8 mouse cellular contexts compared by ENCODE assay signal in genomic region chr10:30843438-30844190, GRCm38 (mm10). TPM values are rescaled to one million over a fixed set of nuclear protein-coding genes. Genes with fewer than 3 reads are reported as not detected.
A peak's percentile ranks its signal among the peaks of the same experiment; 100 is the strongest.
DNase-seq lines count a peak whose midpoint lies in the region; ATAC-seq and TF ChIP-seq lines count a peak whose summit lies in the region.

No protein-coding gene starts in this region.

- H3K4me3 ChIP-seq in forebrain, embryonic 15.5 days = peak overlapping the region; percentile 76
- H3K4me3 ChIP-seq in intestine, embryonic 14.5 days (ENCODE audit: low read depth, low read length) = peak overlapping the region; percentile 52
- H3K4me3 ChIP-seq in liver, embryonic 14.5 days (ENCODE audit: insufficient read depth in 1 of 2, low read depth in 2 of 2, low read length in 2 of 2) = peak overlapping the region; percentile 10 to 38; a peak in 3 of 4 replicates
- H3K4me3 ChIP-seq in olfactory bulb, adult 2 months (ENCODE audit: insufficient read depth, low read depth, low read length) = peak overlapping the region; percentile 86

- H3K9ac ChIP-seq in forebrain, embryonic 15.5 days (replicated peaks) = peak overlapping the region; percentile 25; the same call in 1 of the 2 replicates
- H3K9ac ChIP-seq in intestine, embryonic 14.5 days (ENCODE audit: low read length) = peak overlapping the region; percentile 28
- H3K9ac ChIP-seq in liver, embryonic 14.5 days (replicated peaks) = no peak overlapping the region

- peak overlapping the region; percentile 76 for H3K4me2 ChIP-seq in forebrain, embryonic 15.5 days (replicated peaks)
- H3K4me2 ChIP-seq in intestine, embryonic 14.5 days (ENCODE audit: low read length) = peak overlapping the region; percentile 68
- H3K4me2 ChIP-seq in liver, embryonic 14.5 days (ENCODE audit: low read depth) = peak overlapping the region; percentile 41

- no peaks in the 10 kb centered on the region for H3K9me3 ChIP-seq in forebrain, embryonic 15.5 days
- no peaks in the 10 kb centered on the region for H3K9me3 ChIP-seq in intestine, embryonic 14.5 days (ENCODE audit: control insufficient read depth, low read length)
- H3K9me3 ChIP-seq in liver, embryonic 14.5 days (ENCODE audit: control insufficient read depth, low read length) = no peaks in the 10 kb centered on the region

- peaks cover 51% of the 10 kb centered on the region for H3K27me3 ChIP-seq in forebrain, embryonic 15.5 days
- H3K27me3 ChIP-seq in intestine, embryonic 14.5 days (replicated peaks; ENCODE audit: control insufficient read depth, insufficient read depth, low read length) = peaks cover 32% of the 10 kb centered on the region
- peaks cover 68% of the 10 kb centered on the region for H3K27me3 ChIP-seq in liver, embryonic 14.5 days (ENCODE audit: control insufficient read depth, insufficient read depth, low read length)

- WGBS in forebrain, embryonic 15.5 days = under 1% methylated on average over 21 of the region's 21 CpGs
- 2% methylated on average over 21 of the region's 21 CpGs for WGBS in intestine, embryonic 14.5 days
- under 1% methylated on average over 21 of the region's 21 CpGs for WGBS in liver, embryonic 14.5 days (ENCODE audit: insufficient replicate concordance)
- WGBS in olfactory bulb, adult 2 months = 6% methylated on average over 21 of the region's 21 CpGs

- no peaks in the 10 kb centered on the region for H3K36me3 ChIP-seq in forebrain, embryonic 15.5 days
- no peaks in the 10 kb centered on the region for H3K36me3 ChIP-seq in intestine, embryonic 14.5 days (ENCODE audit: control insufficient read depth, insufficient read depth, low read length)
- H3K36me3 ChIP-seq in liver, embryonic 14.5 days (replicated peaks; ENCODE audit: control insufficient read depth, insufficient read depth, low read depth) = no peaks in the 10 kb centered on the region

- H3K27ac ChIP-seq in forebrain, embryonic 15.5 days (replicated peaks) = peak overlapping the region; percentile 47; the same call in 1 of the 2 replicates
- H3K27ac ChIP-seq in intestine, embryonic 14.5 days (ENCODE audit: low read depth) = peak overlapping the region; percentile 69
- H3K27ac ChIP-seq in liver, embryonic 14.5 days = no peak overlapping the region
- H3K27ac ChIP-seq in olfactory bulb, adult 2 months (ENCODE audit: insufficient read depth, low read depth, low read length) = 0 out of 2 replicates have a peak overlapping the region, but pooled peaks have one; percentile 2

- TF ChIP-seq POLR2A in olfactory bulb, adult 2 months (IDR thresholded peaks at IDR 0.05; ENCODE audit: insufficient read depth, low read depth, low read length) = no peak

- no peak for TF ChIP-seq EP300 in liver, embryonic 14.5 days (IDR thresholded peaks at IDR 0.05; ENCODE audit: low read depth)

- no peak for TF ChIP-seq CTCF in liver, embryonic 14.5 days (IDR thresholded peaks at IDR 0.05; ENCODE audit: low read depth)
- no peak for TF ChIP-seq CTCF in olfactory bulb, adult 2 months (IDR thresholded peaks at IDR 0.05; ENCODE audit: insufficient read depth, low read depth, low read length)

- DNase-seq in cerebellum, adult 11 months = peak; percentile 12
- peak; percentile 49 for DNase-seq in ZHBTc4 (ENCODE audit: low read depth, low spot score)
- peak; percentile 77 for DNase-seq in intestine, embryonic 14.5 days (ENCODE audit: low spot score)
- no peak for DNase-seq in liver, embryonic 14.5 days (ENCODE audit: low read depth in 3 of 3, low spot score in 3 of 3)
- no peak for DNase-seq in gastrocnemius, postnatal 25 days

- no peak; the same call in 1 of the 2 replicates for ATAC-seq in cerebellum, adult (ENCODE audit: insufficient number of reproducible peaks, low FRiP score, low TSS enrichment)
- ATAC-seq in forebrain, embryonic 15.5 days (replicated peaks) = 0 out of 2 replicates have a peak, but pooled peaks have one; percentile 14
- ATAC-seq in intestine, embryonic 14.5 days (replicated peaks; ENCODE audit: low FRiP score, low TSS enrichment, low read depth) = 0 out of 2 replicates have a peak, but pooled peaks have one; percentile 26
- no peak for ATAC-seq in liver, embryonic 14.5 days (ENCODE audit: insufficient read depth)

- H3K4me1 ChIP-seq in forebrain, embryonic 15.5 days = peaks cover 24% of the 10 kb centered on the region
- H3K4me1 ChIP-seq in intestine, embryonic 14.5 days (replicated peaks; ENCODE audit: control insufficient read depth, insufficient read depth, low read length) = peaks cover 14% of the 10 kb centered on the region; the same call in 1 of the 2 replicates
- peaks cover 0 to 2% of the 10 kb centered on the region in 2 experiments; a peak in 1 of 4 replicates for H3K4me1 ChIP-seq in liver, embryonic 14.5 days (replicated peaks; ENCODE audit: control insufficient read depth in 2 of 2, insufficient read depth in 2 of 2, low read length in 1 of 2)
- H3K4me1 ChIP-seq in olfactory bulb, adult 2 months (ENCODE audit: control insufficient read depth, insufficient read depth, low read length) = peaks cover 7% of the 10 kb centered on the region

RNA-seq across cellular contexts. Expression of gene Hey2, which starts 1.0 kb away (rescaled TPM):
- polyA plus RNA-seq in forebrain, embryonic 15.5 days (2015; fragmentation: Nextera tagmentation; extraction: Ambion mirVana) = 3.0 and 3.6 TPM in 2 replicates
- polyA plus RNA-seq in intestine, embryonic 14.5 days (2014; fragmentation: Nextera tagmentation; extraction: Ambion mirVana) = 4.0 and 4.4 TPM in 2 replicates
- polyA plus RNA-seq in liver, embryonic 14.5 days (2012; rRNA removed) = 0.60 and 0.65 TPM in 2 replicates
- 0.22 and 0.34 TPM in 2 replicates for polyA plus RNA-seq in liver, embryonic 14.5 days (2014; fragmentation: Nextera tagmentation; extraction: Ambion mirVana)
- polyA plus RNA-seq in olfactory bulb, adult 2 months (2012; ENCODE audit: insufficient read depth, insufficient read length, low replicate concordance, missing spikeins) = not detected in 2 replicates
- total RNA-seq in gastrocnemius, postnatal 25 days (2021) = 1 to 10 TPM in 1 of 2 experiments, under 1 TPM in 1; 0.59 to 1.0 TPM

RNA-seq across cellular contexts. Expression of gene Ncoa7, which starts 40.5 kb away (rescaled TPM):
- 13.4 and 13.7 TPM in 2 replicates for polyA plus RNA-seq in forebrain, embryonic 15.5 days (2015; fragmentation: Nextera tagmentation; extraction: Ambion mirVana)
- polyA plus RNA-seq in intestine, embryonic 14.5 days (2014; fragmentation: Nextera tagmentation; extraction: Ambion mirVana) = 9.2 and 11.4 TPM in 2 replicates
- polyA plus RNA-seq in liver, embryonic 14.5 days (2012; rRNA removed) = 4.9 and 7.7 TPM in 2 replicates
- polyA plus RNA-seq in liver, embryonic 14.5 days (2014; fragmentation: Nextera tagmentation; extraction: Ambion mirVana) = 9.0 and 10.6 TPM in 2 replicates
- polyA plus RNA-seq in olfactory bulb, adult 2 months (2012; ENCODE audit: insufficient read depth, insufficient read length, low replicate concordance, missing spikeins) = not detected in 2 replicates
- 1 to 10 TPM; 2.1 to 3.0 TPM for total RNA-seq in gastrocnemius, postnatal 25 days (2021)

Comparison
In these comparisons a context has a peak if more than half of its experiments do, and no peak if none do; other contexts are left out.
1. DNase-seq: peak in cerebellum, adult 11 months (single experiment), ZHBTc4 (single experiment) and intestine, embryonic 14.5 days (single experiment); none in liver, embryonic 14.5 days (0 of 3) and gastrocnemius, postnatal 25 days (single experiment).
2. ATAC-seq: peak in forebrain, embryonic 15.5 days (single experiment) and intestine, embryonic 14.5 days (single experiment); none in cerebellum, adult (single experiment) and liver, embryonic 14.5 days (single experiment).
3. H3K4me3 ChIP-seq: peak in every context shown above with its lines; median percentile 86 in olfactory bulb, adult 2 months; 76 in forebrain, embryonic 15.5 days; 52 in intestine, embryonic 14.5 days; 24 in liver, embryonic 14.5 days.
4. Peak in every context shown above with its lines, with median percentiles within 50 percentile points of each other: H3K4me2 ChIP-seq.